Comparison of ENCODE assay signal across 8 mouse cellular contexts in the genomic region with DNA sequence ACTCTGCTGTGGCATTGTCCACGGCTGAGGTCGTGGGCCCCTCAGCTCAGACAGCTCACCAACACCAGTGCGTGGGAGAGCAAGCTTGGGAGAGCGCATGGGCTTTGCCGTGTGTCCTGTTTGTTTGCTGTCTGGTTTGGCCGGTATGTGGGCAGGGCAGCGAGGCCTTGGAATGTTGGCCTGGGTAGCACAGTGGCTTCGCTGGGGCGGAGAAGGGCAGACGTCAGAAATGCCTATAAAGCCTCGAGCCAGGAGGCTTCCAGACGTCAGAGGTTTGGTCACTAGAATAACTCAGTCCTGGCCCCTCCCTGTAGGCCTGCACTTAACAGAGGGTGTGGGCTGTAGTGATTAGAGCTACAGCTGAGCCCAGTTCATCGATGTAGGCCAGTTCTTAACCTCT. TPM values are rescaled to one million over a fixed set of nuclear protein-coding genes. Genes with fewer than 3 reads are reported as not detected.
A peak's percentile ranks its signal among the peaks of the same experiment; 100 is the strongest.
DNase-seq lines count a peak whose midpoint lies in the region; ATAC-seq lines count a peak whose summit lies in the region.
"Had no signal": no experiment of that assay in that cellular context is flagged by ENCODE, and none has a peak within 500 bp of the region (broad histone marks: within the 10 kb centered on the region; RNA-seq: fewer than 3 reads in every experiment).

No protein-coding gene starts in this region.

- peak; percentile 59 for ATAC-seq in intestine, embryonic 14.5 days (replicated peaks; ENCODE audit: low FRiP score, low TSS enrichment, low read depth)
- ATAC-seq in limb, embryonic 13.5 days (ENCODE audit: low FRiP score, low read depth), result peak; percentile 25; the same call in 1 of the 2 replicates

- no peaks in the 10 kb centered on the region for H3K36me3 ChIP-seq in intestine, embryonic 14.5 days (ENCODE audit: control insufficient read depth, insufficient read depth, low read length)
- H3K36me3 ChIP-seq in limb, embryonic 13.5 days, result no peaks in the 10 kb centered on the region

- H3K9ac ChIP-seq in intestine, embryonic 14.5 days (ENCODE audit: low read length), result no peak overlapping the region
- H3K9ac ChIP-seq in limb, embryonic 13.5 days, result no peak overlapping the region

- H3K27me3 ChIP-seq in intestine, embryonic 14.5 days (replicated peaks; ENCODE audit: control insufficient read depth, insufficient read depth, low read length), result 0 out of 2 replicates have a peak, but pooled peaks cover 5% of the 10 kb centered on the region
- H3K27me3 ChIP-seq in limb, embryonic 13.5 days, result peaks cover 75% of the 10 kb centered on the region

- no peaks in the 10 kb centered on the region for H3K9me3 ChIP-seq in intestine, embryonic 14.5 days (ENCODE audit: control insufficient read depth, low read length)
- no peaks in the 10 kb centered on the region for H3K9me3 ChIP-seq in limb, embryonic 13.5 days

- H3K4me1 ChIP-seq in intestine, embryonic 14.5 days (replicated peaks; ENCODE audit: control insufficient read depth, insufficient read depth, low read length), result peaks cover 7% of the 10 kb centered on the region; the same call in 1 of the 2 replicates
- peaks cover 45% of the 10 kb centered on the region for H3K4me1 ChIP-seq in limb, embryonic 13.5 days

- no peak overlapping the region for H3K4me2 ChIP-seq in intestine, embryonic 14.5 days (ENCODE audit: low read length)
- no peak overlapping the region for H3K4me2 ChIP-seq in limb, embryonic 13.5 days (replicated peaks)

- no peak overlapping the region for H3K27ac ChIP-seq in intestine, embryonic 14.5 days (ENCODE audit: low read depth)
- H3K27ac ChIP-seq in limb, embryonic 13.5 days, result no peak overlapping the region

- peak; percentile 71 for DNase-seq in urinary bladder, postnatal 14 days (ENCODE audit: low spot score)
- no peak for DNase-seq in urinary bladder, adult 2 months (ENCODE audit: low spot score)
- DNase-seq in intestine, embryonic 14.5 days (ENCODE audit: low spot score), result no peak
- DNase-seq in right cerebral cortex, postnatal 36 days (ENCODE audit: low spot score in 2 of 2), result no peak
- DNase-seq in thymus, postnatal 0 days (ENCODE audit: low spot score), result no peak
- DNase-seq in embryo, embryonic 9.5 days (ENCODE audit: extremely low spot score), result no peak
- DNase-seq: gastrocnemius, postnatal 36 days had no signal

- H3K4me3 ChIP-seq in intestine, embryonic 14.5 days (ENCODE audit: low read depth, low read length), result no peak overlapping the region
- no peak overlapping the region for H3K4me3 ChIP-seq in limb, embryonic 13.5 days

- WGBS in intestine, embryonic 14.5 days, result 36% methylated on average over 13 of the region's 13 CpGs
- 41% methylated on average over 13 of the region's 13 CpGs for WGBS in limb, embryonic 13.5 days

RNA-seq across cellular contexts. Expression of gene Glis1, which starts 33.9 kb away (rescaled TPM):
- polyA plus RNA-seq in urinary bladder, adult 2 months (2012; rRNA removed), result 0.12 and 0.43 TPM in 2 replicates
- 0.43 and 1.4 TPM in 2 replicates for polyA plus RNA-seq in intestine, embryonic 14.5 days (2014; fragmentation: Nextera tagmentation; extraction: Ambion mirVana)
- polyA plus RNA-seq in limb, embryonic 13.5 days (2015; fragmentation: Nextera tagmentation; extraction: Ambion mirVana), result 10.9 and 12.5 TPM in 2 replicates
- polyA plus RNA-seq in thymus, postnatal 0 days (2015; fragmentation: Nextera tagmentation; extraction: Ambion mirVana), result 0.05 and 0.27 TPM in 2 replicates
